Mouse (Mus musculus) forebrain, embryonic 13.5 days (tissue): ENCODE results near the gene Adam17. TPM values are rescaled to one million over a fixed set of nuclear protein-coding genes. Genes with fewer than 3 reads are reported as not detected.

Experiments
- ATAC-seq: fragments of 200-750 bp; cut with Nextera tagmentation; 2 replicates; pipeline ENCODE4 v1.8.0; 2017
- H3K27ac ChIP-seq: fragments of 300-500 bp; sonication (generic); 2 replicates; pipeline ENCODE4 v1.5.1; 2015; ENCODE audit warnings: inconsistent platforms, mild to moderate bottlenecking, moderate library complexity
- H3K27me3 ChIP-seq: fragments of 300-500 bp; sonication (generic); 2 replicates; pipeline ENCODE4 v1.6.1; 2015; ENCODE audit warnings: mild to moderate bottlenecking, inconsistent platforms
- H3K36me3 ChIP-seq: fragments of 300-500 bp; sonication (generic); 2 replicates; pipeline ENCODE4 v1.6.1; 2015; ENCODE audit warnings: mild to moderate bottlenecking, inconsistent platforms; ENCODE audit not compliant: poor library complexity, severe bottlenecking
- H3K4me1 ChIP-seq: fragments of 300-500 bp; sonication (generic); 2 replicates; pipeline ENCODE4 v1.6.1; 2015; ENCODE audit warnings: inconsistent platforms
- H3K4me2 ChIP-seq: fragments of 300-500 bp; sonication (generic); 2 replicates; pipeline ENCODE4 v1.6.1; 2015; ENCODE audit warnings: inconsistent platforms, mild to moderate bottlenecking, moderate library complexity
- H3K4me3 ChIP-seq: fragments of 300-500 bp; sonication (generic); 2 replicates; pipeline ENCODE4 v1.5.1; 2015; ENCODE audit warnings: mild to moderate bottlenecking, inconsistent platforms
- H3K9ac ChIP-seq: fragments of 300-500 bp; sonication (generic); 2 replicates; pipeline ENCODE4 v1.6.1; 2015; ENCODE audit warnings: mild to moderate bottlenecking, inconsistent platforms
- H3K9me3 ChIP-seq: fragments of 300-500 bp; sonication (generic); replicated peaks from 2 replicates; pipeline ENCODE4 v1.6.1; 2016; ENCODE audit warnings: inconsistent platforms
- WGBS: fragments of 180-500 bp; shearing (Covaris S2); methylation state at CpG from one replicate; pipeline ENCODE4 v1.1.7; 2015; 5-methylcytosine and 5-hydroxymethylcytosine counted together
- polyA plus RNA-seq: library from polyadenylated mRNA; unstranded; fragments of >200 nt; fragmentation: Nextera tagmentation; extraction: Ambion mirVana; gene quantifications from 2 replicates; pipeline ENCODE4 v1.2.1, GENCODE M21; 2015

The Adam17 gene
- polyA plus RNA-seq, 1 experiment from 2014 or later = 23.8 TPM

GRCm38 (mm10) chr12:21322296-21322695 is 51.1 kb downstream of the Adam17 start:
- H3K4me1 ChIP-seq = peaks cover 3% of the 10 kb centered on the region; the same call in 1 of the 2 replicates
- no peaks in the 10 kb centered on the region for H3K27me3 ChIP-seq
- H3K4me2 ChIP-seq = no peak overlapping the region
- no peak overlapping the region for H3K4me3 ChIP-seq
- H3K36me3 ChIP-seq = peaks cover 57% of the 10 kb centered on the region
- 87% methylated on average over 4 of the region's 4 CpGs for WGBS
- no peak for ATAC-seq
- H3K9ac ChIP-seq = no peak overlapping the region
- H3K27ac ChIP-seq = no peak overlapping the region
- H3K9me3 ChIP-seq = no peaks in the 10 kb centered on the region

GRCm38 (mm10) chr12:21321170-21321569 is 52.3 kb downstream of the Adam17 start:
- no peaks in the 10 kb centered on the region for H3K27me3 ChIP-seq
- H3K36me3 ChIP-seq = peaks cover 46% of the 10 kb centered on the region
- H3K4me3 ChIP-seq = no peak overlapping the region
- no peak overlapping the region for H3K27ac ChIP-seq
- H3K4me2 ChIP-seq = no peak overlapping the region
- H3K9me3 ChIP-seq = no peaks in the 10 kb centered on the region
- H3K9ac ChIP-seq = no peak overlapping the region
- peaks cover 9% of the 10 kb centered on the region; the same call in 1 of the 2 replicates for H3K4me1 ChIP-seq
- ATAC-seq = no peak
- 85% methylated on average over 9 of the region's 9 CpGs for WGBS

GRCm38 (mm10) chr12:21320317-21320716 is 53.1 kb downstream of the Adam17 start:
- Histone ChIP-seq H3K27ac (no peak overlapping the region), H3K4me3 (no peak overlapping the region), H3K9ac (no peak overlapping the region), H3K4me2 (no peak overlapping the region), H3K27me3 (no peaks in the 10 kb centered on the region), H3K4me1 (peaks cover 12% of the 10 kb centered on the region; the same call in 1 of the 2 replicates), H3K36me3 (peaks cover 37% of the 10 kb centered on the region), H3K9me3 (no peaks in the 10 kb centered on the region)
- 86% methylated on average over 4 of the region's 4 CpGs for WGBS
- no peak for ATAC-seq

GRCm38 (mm10) chr12:21318143-21318895 is 55.1 kb downstream of the Adam17 start:
- no peak overlapping the region for H3K9ac ChIP-seq
- no peak for ATAC-seq

GRCm38 (mm10) chr12:21316869-21317265 is 56.6 kb downstream of the Adam17 start:
- ATAC-seq = no peak
- 26% methylated on average over 7 of the region's 7 CpGs for WGBS
- Histone ChIP-seq H3K4me3 (peak overlapping the region; percentile 67), H3K27ac (no peak overlapping the region), H3K4me2 (peak overlapping the region; percentile 73), H3K4me1 (peaks cover 12% of the 10 kb centered on the region; the same call in 1 of the 2 replicates), H3K36me3 (peaks cover 43% of the 10 kb centered on the region), H3K9me3 (no peaks in the 10 kb centered on the region), H3K27me3 (no peaks in the 10 kb centered on the region), H3K9ac (peak overlapping the region; percentile 80)

More at GRCm38 (mm10) chr12:21318143-21318895, 55.1 kb downstream of the Adam17 start:
- Histone ChIP-seq H3K4me1 (peaks cover 12% of the 10 kb centered on the region; the same call in 1 of the 2 replicates), H3K27ac (no peak overlapping the region), H3K27me3 (no peaks in the 10 kb centered on the region), H3K36me3 (peaks cover 40% of the 10 kb centered on the region), H3K4me2 (no peak overlapping the region), H3K9me3 (no peaks in the 10 kb centered on the region), H3K4me3 (no peak overlapping the region)
- WGBS = 76% methylated on average over 12 of the region's 12 CpGs

GRCm38 (mm10) chr12:21315923-21316868 is 57.2 kb downstream of the Adam17 start, which contains the start of gene Iah1:
Gene Iah1 (plus strand): TSS chr12:21316389.
- H3K36me3 ChIP-seq = peaks cover 50% of the 10 kb centered on the region
- no peaks in the 10 kb centered on the region for H3K9me3 ChIP-seq
- peak within 1 kb of the TSS; percentile 73 for H3K4me2 ChIP-seq
- no peaks in the 10 kb centered on the region for H3K27me3 ChIP-seq
- H3K4me3 ChIP-seq = peak within 1 kb of the TSS; percentile 67
- H3K27ac ChIP-seq = no peak within 1 kb of the TSS
- ATAC-seq = peak; percentile 94
- 3% methylated on average over 47 of the region's 59 CpGs for WGBS
- H3K4me1 ChIP-seq = peaks cover 12% of the 10 kb centered on the region; the same call in 1 of the 2 replicates
- peak within 1 kb of the TSS; percentile 80 for H3K9ac ChIP-seq

GRCm38 (mm10) chr12:21312201-21312600 is 61.2 kb downstream of the Adam17 start:
- Histone ChIP-seq H3K9me3 (no peaks in the 10 kb centered on the region), H3K27me3 (no peaks in the 10 kb centered on the region), H3K36me3 (peaks cover 80% of the 10 kb centered on the region), H3K9ac (no peak overlapping the region), H3K27ac (no peak overlapping the region), H3K4me2 (no peak overlapping the region), H3K4me1 (peaks cover 8% of the 10 kb centered on the region; the same call in 1 of the 2 replicates), H3K4me3 (no peak overlapping the region)
- WGBS = 89% methylated on average over 5 of the region's 5 CpGs
- no peak for ATAC-seq

GRCm38 (mm10) chr12:21306721-21307120 is 66.7 kb downstream of the Adam17 start:
- WGBS = 87% methylated on average over 4 of the region's 4 CpGs
- Histone ChIP-seq H3K4me3 (no peak overlapping the region), H3K27ac (no peak overlapping the region), H3K36me3 (peaks cover 94% of the 10 kb centered on the region), H3K9me3 (no peaks in the 10 kb centered on the region), H3K4me2 (no peak overlapping the region), H3K4me1 (no peaks in the 10 kb centered on the region), H3K27me3 (no peaks in the 10 kb centered on the region), H3K9ac (no peak overlapping the region)
- ATAC-seq = no peak

GRCm38 (mm10) chr12:21305741-21306140 is 67.7 kb downstream of the Adam17 start:
- 92% methylated on average over 4 of the region's 4 CpGs for WGBS
- H3K27me3 ChIP-seq = no peaks in the 10 kb centered on the region
- no peak overlapping the region for H3K4me2 ChIP-seq
- no peaks in the 10 kb centered on the region for H3K4me1 ChIP-seq
- ATAC-seq = no peak
- H3K36me3 ChIP-seq = peaks cover 94% of the 10 kb centered on the region
- no peak overlapping the region for H3K27ac ChIP-seq
- H3K9me3 ChIP-seq = no peaks in the 10 kb centered on the region
- H3K4me3 ChIP-seq = no peak overlapping the region
- H3K9ac ChIP-seq = no peak overlapping the region

- no peak overlapping the region for H3K4me2 ChIP-seq
- no peak overlapping the region for H3K27ac ChIP-seq
- no peak overlapping the region for H3K9ac ChIP-seq
- H3K4me1 ChIP-seq = no peaks in the 10 kb centered on the region
- H3K27me3 ChIP-seq = no peaks in the 10 kb centered on the region
- peaks cover 90% of the 10 kb centered on the region for H3K36me3 ChIP-seq
- no peaks in the 10 kb centered on the region for H3K9me3 ChIP-seq
- 90% methylated on average over 5 of the region's 5 CpGs for WGBS
- no peak for ATAC-seq
- no peak overlapping the region for H3K4me3 ChIP-seq
Observed at GRCm38 (mm10) chr12:21302361-21302783, 71.1 kb downstream of the Adam17 start.

GRCm38 (mm10) chr12:21301932-21302331 is 71.5 kb downstream of the Adam17 start:
- Histone ChIP-seq H3K9ac (no peak overlapping the region), H3K27me3 (no peaks in the 10 kb centered on the region), H3K9me3 (no peaks in the 10 kb centered on the region), H3K4me3 (no peak overlapping the region), H3K36me3 (peaks cover 90% of the 10 kb centered on the region), H3K27ac (no peak overlapping the region), H3K4me1 (no peaks in the 10 kb centered on the region), H3K4me2 (no peak overlapping the region)
- 92% methylated on average over 8 of the region's 8 CpGs for WGBS
- ATAC-seq = no peak

GRCm38 (mm10) chr12:21301324-21301723 is 72.1 kb downstream of the Adam17 start:
- H3K27ac ChIP-seq = no peak overlapping the region
- H3K9me3 ChIP-seq = no peaks in the 10 kb centered on the region
- no peak for ATAC-seq
- H3K27me3 ChIP-seq = no peaks in the 10 kb centered on the region
- no peaks in the 10 kb centered on the region for H3K4me1 ChIP-seq
- H3K4me2 ChIP-seq = no peak overlapping the region
- WGBS = 93% methylated on average over 7 of the region's 7 CpGs
- no peak overlapping the region for H3K4me3 ChIP-seq
- H3K9ac ChIP-seq = no peak overlapping the region
- H3K36me3 ChIP-seq = peaks cover 90% of the 10 kb centered on the region
